In genomic region chr14:83648643-83649042, GRCm38 (mm10) we compare ENCODE assay signal across 18 mouse cellular contexts.
"Had no signal": no experiment of that assay in that cellular context is flagged by ENCODE, and none has a peak within 500 bp of the region (broad histone marks: within the 10 kb centered on the region; RNA-seq: fewer than 3 reads in every experiment).

No protein-coding gene starts in this region.

- H3K4me3 ChIP-seq: midbrain, embryonic 10.5 days; midbrain, embryonic 13.5 days; midbrain, embryonic 15.5 days; myocyte; neural tube, embryonic 13.5 days; neural tube, embryonic 15.5 days had no signal

- H3K36me3 ChIP-seq: midbrain, embryonic 10.5 days; midbrain, embryonic 13.5 days; midbrain, embryonic 15.5 days; neural tube, embryonic 13.5 days; neural tube, embryonic 15.5 days had no signal

- H3K9ac ChIP-seq: liver, embryonic 14.5 days; lung, embryonic 14.5 days; midbrain, embryonic 13.5 days; midbrain, embryonic 15.5 days; neural tube, embryonic 13.5 days; neural tube, embryonic 15.5 days had no signal

- ATAC-seq: midbrain, embryonic 13.5 days; midbrain, embryonic 15.5 days had no signal

- H3K4me1 ChIP-seq: midbrain, embryonic 10.5 days; midbrain, embryonic 13.5 days; midbrain, embryonic 15.5 days; neural tube, embryonic 13.5 days; neural tube, embryonic 15.5 days had no signal

- H3K27me3 ChIP-seq: midbrain, embryonic 13.5 days; midbrain, embryonic 15.5 days; neural tube, embryonic 13.5 days; neural tube, embryonic 15.5 days had no signal

- DNase-seq: lung, adult 18-20 months; lung, embryonic 14.5 days; lung, postnatal 10 days; lung, postnatal 4 days; retina, postnatal 1 day; right cerebral cortex, adult 18-20 months; right cerebral cortex, postnatal 4 days; spleen, adult 18-20 months; thymus, adult 18-20 months; thymus, postnatal 14 days; thymus, postnatal 36 days had no signal

- H3K4me2 ChIP-seq: lung, embryonic 14.5 days; midbrain, embryonic 13.5 days; midbrain, embryonic 15.5 days; neural tube, embryonic 13.5 days; neural tube, embryonic 15.5 days had no signal

- H3K9me3 ChIP-seq: midbrain, embryonic 10.5 days; midbrain, embryonic 13.5 days; midbrain, embryonic 15.5 days; neural tube, embryonic 13.5 days; neural tube, embryonic 15.5 days had no signal

- H3K27ac ChIP-seq: liver, embryonic 14.5 days; midbrain, embryonic 10.5 days; midbrain, embryonic 13.5 days; midbrain, embryonic 15.5 days; neural tube, embryonic 13.5 days; neural tube, embryonic 15.5 days had no signal
